In genomic region chr17:23804426-23805085, GRCm38 (mm10) we compare ENCODE assay signal across 9 mouse cellular contexts. TPM values are rescaled to one million over a fixed set of nuclear protein-coding genes. Genes with fewer than 3 reads are reported as not detected.
DNase-seq lines count a peak whose midpoint lies in the region; ATAC-seq lines count a peak whose summit lies in the region.
"Had no signal": no experiment of that assay in that cellular context is flagged by ENCODE, and none has a peak within 500 bp of the region (broad histone marks: within the 10 kb centered on the region; RNA-seq: fewer than 3 reads in every experiment).

No protein-coding gene starts in this region.

- peak overlapping the region; percentile 79 for H3K4me3 ChIP-seq in erythroblast, embryonic 14.5 days (replicated peaks)
- H3K4me3 ChIP-seq in forebrain, embryonic 10.5 days = peak overlapping the region; percentile 99
- H3K4me3 ChIP-seq in liver, embryonic 13.5 days (replicated peaks) = peak overlapping the region; percentile 94

- peak overlapping the region; percentile 82 for H3K4me2 ChIP-seq in liver, embryonic 13.5 days

- no peaks in the 10 kb centered on the region for H3K9me3 ChIP-seq in erythroblast, embryonic 14.5 days (ENCODE audit: control insufficient read depth, low read length)
- no peaks in the 10 kb centered on the region for H3K9me3 ChIP-seq in forebrain, embryonic 10.5 days
- no peaks in the 10 kb centered on the region for H3K9me3 ChIP-seq in liver, embryonic 13.5 days (replicated peaks)

- peak overlapping the region; percentile 97 for H3K9ac ChIP-seq in liver, embryonic 13.5 days

- no peak for ATAC-seq in erythroblast, adult 5-6 weeks (replicated peaks; ENCODE audit: low FRiP score, poor library complexity, severe bottlenecking)
- no peak for ATAC-seq in liver, embryonic 13.5 days (ENCODE audit: low read depth)

- peak; percentile 50 for DNase-seq in 3T3-L1 (ENCODE audit: low read depth, low spot score)
- DNase-seq in forebrain, embryonic 10.5 days (ENCODE audit: extremely low spot score, low spot score) = no peak
- no peak for DNase-seq in liver, embryonic 13.5 days
- no peak for DNase-seq in B cell, adult 2 months
- DNase-seq in layer of hippocampus, adult 18-20 months (ENCODE audit: low spot score in 2 of 2) = no peak
- no peak for DNase-seq in right cerebral cortex, adult 2 months (ENCODE audit: low spot score in 2 of 2)
- DNase-seq: kidney, postnatal 36 days had no signal

- no peaks in the 10 kb centered on the region; the same call in 1 of the 2 replicates for H3K27me3 ChIP-seq in erythroblast, embryonic 14.5 days (ENCODE audit: control insufficient read depth)
- H3K27me3 ChIP-seq in forebrain, embryonic 10.5 days (ENCODE audit: poor library complexity, severe bottlenecking) = no peaks in the 10 kb centered on the region
- no peaks in the 10 kb centered on the region for H3K27me3 ChIP-seq in liver, embryonic 13.5 days

- 15% methylated on average over 8 of the region's 8 CpGs for WGBS in forebrain, embryonic 10.5 days
- WGBS in liver, embryonic 13.5 days (ENCODE audit: insufficient replicate concordance) = under 1% methylated on average over 8 of the region's 8 CpGs

- H3K4me1 ChIP-seq in erythroblast, embryonic 14.5 days (ENCODE audit: control insufficient read depth) = peaks cover 35% of the 10 kb centered on the region
- H3K4me1 ChIP-seq in forebrain, embryonic 10.5 days = peaks cover 38% of the 10 kb centered on the region
- H3K4me1 ChIP-seq in liver, embryonic 13.5 days (replicated peaks) = peaks cover 39% of the 10 kb centered on the region

- peaks cover 41% of the 10 kb centered on the region for H3K36me3 ChIP-seq in erythroblast, embryonic 14.5 days (ENCODE audit: control insufficient read depth)
- H3K36me3 ChIP-seq in forebrain, embryonic 10.5 days (replicated peaks) = peaks cover 31% of the 10 kb centered on the region
- H3K36me3 ChIP-seq in liver, embryonic 13.5 days = peaks cover 30% of the 10 kb centered on the region

- peak overlapping the region; percentile 98 for H3K27ac ChIP-seq in forebrain, embryonic 10.5 days
- peak overlapping the region; percentile 96 for H3K27ac ChIP-seq in liver, embryonic 13.5 days

RNA-seq across cellular contexts. Expression of gene Srrm2, which starts 14.2 kb away (rescaled TPM):
- polyA plus RNA-seq in erythroblast, embryonic 14.5 days (2012) = 21.7 and 36.5 TPM in 2 replicates
- total RNA-seq in erythroblast, adult 5-6 weeks (2015; ENCODE audit: low replicate concordance) = 188 and 291 TPM in 2 replicates
- total RNA-seq in erythroblast, adult 5-6 weeks (2017; ENCODE audit: low replicate concordance) = 169 and 183 TPM in 2 replicates
- polyA plus RNA-seq in forebrain, embryonic 10.5 days (2016; fragmentation: Nextera tagmentation; extraction: Ambion mirVana) = 482 and 518 TPM in 2 replicates
- 228 and 235 TPM in 2 replicates for polyA plus RNA-seq in liver, embryonic 13.5 days (2015; fragmentation: Nextera tagmentation; extraction: Ambion mirVana)
- 100 to 1,000 TPM; 509 to 565 TPM for total RNA-seq in layer of hippocampus, adult 18-20 months (2021)

RNA-seq across cellular contexts. Expression of gene Flywch2, which starts 18.7 kb away (rescaled TPM):
- 0.06 TPM in 1 of 2 replicates, not detected in the other for polyA plus RNA-seq in erythroblast, embryonic 14.5 days (2012)
- not detected in 2 replicates for total RNA-seq in erythroblast, adult 5-6 weeks (2015; ENCODE audit: low replicate concordance)
- total RNA-seq in erythroblast, adult 5-6 weeks (2017; ENCODE audit: low replicate concordance) = not detected in 2 replicates
- 23.8 and 25.0 TPM in 2 replicates for polyA plus RNA-seq in forebrain, embryonic 10.5 days (2016; fragmentation: Nextera tagmentation; extraction: Ambion mirVana)
- 1.3 and 1.4 TPM in 2 replicates for polyA plus RNA-seq in liver, embryonic 13.5 days (2015; fragmentation: Nextera tagmentation; extraction: Ambion mirVana)
- total RNA-seq in layer of hippocampus, adult 18-20 months (2021) = 1 to 10 TPM; 8.6 to 8.7 TPM

RNA-seq across cellular contexts. Expression of gene Elob, which starts 24.4 kb away (rescaled TPM):
- polyA plus RNA-seq in erythroblast, embryonic 14.5 days (2012) = 109 and 150 TPM in 2 replicates
- 94.3 and 118 TPM in 2 replicates for total RNA-seq in erythroblast, adult 5-6 weeks (2015; ENCODE audit: low replicate concordance)
- total RNA-seq in erythroblast, adult 5-6 weeks (2017; ENCODE audit: low replicate concordance) = 33.2 and 50.0 TPM in 2 replicates
- polyA plus RNA-seq in forebrain, embryonic 10.5 days (2016; fragmentation: Nextera tagmentation; extraction: Ambion mirVana) = 1,030 and 1,081 TPM in 2 replicates
- 535 and 572 TPM in 2 replicates for polyA plus RNA-seq in liver, embryonic 13.5 days (2015; fragmentation: Nextera tagmentation; extraction: Ambion mirVana)
- total RNA-seq in layer of hippocampus, adult 18-20 months (2021) = 100 to 1,000 TPM; 355 to 375 TPM

RNA-seq across cellular contexts. Expression of gene Prss33, which starts 31.3 kb away (rescaled TPM):
- not detected in 2 replicates for polyA plus RNA-seq in erythroblast, embryonic 14.5 days (2012)
- total RNA-seq in erythroblast, adult 5-6 weeks (2015; ENCODE audit: low replicate concordance) = not detected in 2 replicates
- not detected in 2 replicates for total RNA-seq in erythroblast, adult 5-6 weeks (2017; ENCODE audit: low replicate concordance)
- 0.49 TPM in 1 of 2 replicates, not detected in the other for polyA plus RNA-seq in forebrain, embryonic 10.5 days (2016; fragmentation: Nextera tagmentation; extraction: Ambion mirVana)
- polyA plus RNA-seq in liver, embryonic 13.5 days (2015; fragmentation: Nextera tagmentation; extraction: Ambion mirVana) = not detected in 2 replicates
- under 1 TPM in 1 of 2 experiments, not detected in 1; 0.41 TPM for total RNA-seq in layer of hippocampus, adult 18-20 months (2021)

RNA-seq across cellular contexts. Expression of gene Flywch1, which starts 33.2 kb away (rescaled TPM):
- 1.4 and 2.3 TPM in 2 replicates for polyA plus RNA-seq in erythroblast, embryonic 14.5 days (2012)
- total RNA-seq in erythroblast, adult 5-6 weeks (2015; ENCODE audit: low replicate concordance) = 2.1 and 2.3 TPM in 2 replicates
- total RNA-seq in erythroblast, adult 5-6 weeks (2017; ENCODE audit: low replicate concordance) = 3.8 and 4.7 TPM in 2 replicates
- polyA plus RNA-seq in forebrain, embryonic 10.5 days (2016; fragmentation: Nextera tagmentation; extraction: Ambion mirVana) = 190 and 197 TPM in 2 replicates
- polyA plus RNA-seq in liver, embryonic 13.5 days (2015; fragmentation: Nextera tagmentation; extraction: Ambion mirVana) = 12.6 and 13.0 TPM in 2 replicates
- 100 to 1,000 TPM; 390 to 405 TPM for total RNA-seq in layer of hippocampus, adult 18-20 months (2021)

Comparison
In these comparisons a context has a peak if more than half of its experiments do, and no peak if none do; other contexts are left out.
1. RNA of gene Flywch2, which starts 18.7 kb away (polyA plus RNA-seq): 23.8 to 25.0 TPM in forebrain, embryonic 10.5 days; 1.3 to 1.4 TPM in liver, embryonic 13.5 days and 0.06 TPM in erythroblast, embryonic 14.5 days; every median in the first group is over 10 times any median in the second.
2. Peak in every context shown above with its lines, with median percentiles within 50 percentile points of each other: H3K4me3 ChIP-seq.